Mouse (Mus musculus): ENCODE data around the gene Cmss1. TPM values are rescaled to one million over a fixed set of nuclear protein-coding genes. Genes with fewer than 3 reads are reported as not detected.

The Cmss1 gene
- total RNA-seq, 2 experiments from 2014 or later = 15.0 to 16.9 TPM

- no peak for DNase-seq (ENCODE audit: low spot score in 2 of 2)
These were observed 173.5 kb downstream of the Cmss1 start for GRCm38 (mm10) chr16:57433173-57433572.

DNA sequence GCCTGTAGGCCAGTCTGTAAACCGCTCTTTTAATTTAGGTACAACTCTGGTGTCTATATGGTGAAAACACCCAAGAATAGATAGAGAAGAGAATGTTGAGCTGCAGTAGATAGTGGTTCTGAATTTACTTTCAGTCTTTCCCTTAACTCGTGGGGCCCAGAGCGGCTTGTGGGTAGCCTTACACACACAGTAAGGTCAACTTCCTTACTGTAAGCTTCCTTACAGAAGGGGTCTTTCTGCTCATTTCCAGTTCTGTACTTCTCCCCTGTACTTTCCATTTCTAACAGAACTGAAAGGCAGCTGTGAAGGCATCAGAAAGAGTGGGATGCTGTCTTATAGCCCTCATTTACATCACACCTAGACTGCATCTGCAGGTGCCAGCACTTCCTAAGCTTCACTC lies 175.4 kb downstream of the Cmss1 start:
- DNase-seq (ENCODE audit: low spot score in 2 of 2) = no peak

DNA sequence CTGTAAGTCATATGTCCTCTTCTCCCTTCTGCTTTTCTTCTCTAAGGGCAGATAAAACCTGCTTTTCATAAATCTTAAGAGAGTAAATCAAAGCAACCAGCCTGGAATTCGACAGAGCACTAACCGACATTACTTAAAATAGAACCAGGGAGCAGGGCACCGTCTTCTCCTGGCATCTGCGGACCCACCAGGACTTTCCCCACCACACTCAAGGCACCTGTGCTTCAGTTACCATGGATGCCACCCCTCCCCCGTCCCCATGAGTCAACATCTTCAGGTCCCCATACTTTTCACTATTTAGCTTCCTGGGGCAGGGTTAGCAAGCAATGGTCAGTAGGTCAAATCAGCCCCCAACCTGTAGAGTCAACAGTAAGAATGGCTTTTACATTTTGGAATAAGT lies 177.7 kb downstream of the Cmss1 start:
- DNase-seq (ENCODE audit: low spot score in 2 of 2) = no peak

- DNase-seq (ENCODE audit: low spot score in 2 of 2) = peak in 1 of 2 experiments; percentile 35
These were observed 179.0 kb downstream of the Cmss1 start for GRCm38 (mm10) chr16:57427516-57428285.

GRCm38 (mm10) chr16:57426680-57427079 lies 180.0 kb downstream of the Cmss1 start:
- no peak for DNase-seq (ENCODE audit: low spot score in 2 of 2)

DNA sequence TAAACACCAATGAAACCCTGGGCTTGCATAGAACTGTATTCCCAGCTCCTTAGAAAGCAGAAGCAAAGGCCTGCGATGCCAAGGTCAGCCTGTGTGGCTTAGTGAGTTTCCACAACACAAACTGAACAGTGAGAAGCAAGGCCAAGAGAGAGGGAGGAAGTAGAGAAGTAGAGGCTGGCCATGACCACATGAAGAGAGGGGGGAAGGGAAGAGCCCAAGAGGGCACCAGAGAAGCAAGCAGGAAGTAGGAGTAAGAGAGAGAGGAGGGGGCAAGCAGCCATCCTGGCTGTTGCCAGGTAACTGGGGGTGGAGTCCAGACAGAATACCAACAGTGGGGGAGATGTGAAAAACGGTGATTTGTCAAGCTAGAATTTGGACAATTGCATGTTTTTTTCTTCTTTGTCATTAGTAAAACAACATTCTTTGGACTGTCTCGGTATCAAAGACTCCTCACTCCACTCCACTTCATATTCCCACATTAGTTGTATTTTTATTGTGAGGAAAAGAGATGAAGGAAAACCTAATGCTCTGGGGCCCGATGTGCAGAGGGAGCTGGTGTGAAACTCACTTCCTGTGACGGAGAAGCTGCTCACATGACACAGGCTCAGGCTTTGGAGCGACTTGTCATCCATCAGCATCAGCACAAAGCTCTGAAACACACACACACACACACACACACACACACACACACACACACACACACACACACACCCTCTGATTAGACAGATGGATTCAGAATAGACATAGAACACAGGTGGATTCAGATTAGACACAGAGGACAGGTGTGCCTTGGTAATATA lies 183.5 kb downstream of the Cmss1 start:
- no peak for DNase-seq (ENCODE audit: low spot score in 2 of 2)

DNA sequence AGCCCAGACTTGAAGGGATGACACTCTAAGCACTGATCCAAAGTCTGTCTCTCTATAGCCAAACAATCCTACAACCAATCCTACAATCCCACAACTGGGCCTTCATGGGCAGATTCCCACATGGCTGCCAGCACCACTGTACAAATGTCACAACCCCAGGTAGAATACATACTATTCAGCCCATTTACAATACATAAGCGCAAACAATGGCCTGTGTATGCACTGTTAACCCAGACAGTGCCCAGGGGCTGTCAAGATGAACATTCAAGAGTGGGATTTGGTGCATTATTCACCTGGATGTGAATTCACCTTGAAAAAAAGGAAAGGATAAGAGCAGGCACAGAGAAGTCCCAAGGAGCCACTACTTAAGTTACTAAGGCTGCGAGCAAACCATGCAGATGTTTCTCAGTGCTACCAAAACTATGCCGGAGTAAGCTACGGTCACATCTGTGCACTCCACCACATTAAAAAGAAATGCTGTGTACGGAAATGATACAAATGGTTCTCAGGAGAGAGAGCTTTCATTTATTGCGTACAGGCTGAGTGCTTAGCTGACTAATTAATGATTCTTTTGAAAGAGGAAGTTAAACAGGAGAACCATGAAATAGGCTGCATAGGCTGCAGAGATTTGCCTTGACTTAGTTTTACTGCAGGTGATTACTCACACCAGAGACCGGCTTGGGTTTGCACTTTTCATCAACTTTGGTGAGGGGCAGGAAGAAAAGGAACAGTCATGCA lies 184.8 kb downstream of the Cmss1 start:
- DNase-seq (ENCODE audit: low spot score in 2 of 2) = no peak

- no peak for DNase-seq (ENCODE audit: low spot score in 2 of 2)
These were observed 185.7 kb downstream of the Cmss1 start for GRCm38 (mm10) chr16:57420773-57421556.

DNA sequence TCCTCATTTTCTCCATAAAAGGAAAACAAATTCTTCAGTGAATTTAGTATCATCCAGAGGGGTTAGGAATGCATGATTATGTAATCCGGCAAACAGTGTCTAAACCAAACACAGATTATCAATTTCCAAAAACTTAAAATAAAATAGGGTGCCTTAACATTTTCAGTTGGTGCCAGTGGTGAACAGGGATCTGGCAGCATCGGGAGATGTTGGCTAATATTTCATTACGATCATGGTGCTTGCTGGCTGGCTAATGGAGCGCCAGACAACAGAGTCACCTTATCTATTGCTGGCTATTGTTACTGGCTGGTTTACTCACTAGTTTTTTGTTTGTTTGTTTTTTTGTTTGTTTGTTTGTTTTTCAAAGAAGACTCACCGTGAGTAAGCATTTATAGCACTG lies 186.8 kb downstream of the Cmss1 start:
- DNase-seq (ENCODE audit: low spot score in 2 of 2) = no peak

DNA sequence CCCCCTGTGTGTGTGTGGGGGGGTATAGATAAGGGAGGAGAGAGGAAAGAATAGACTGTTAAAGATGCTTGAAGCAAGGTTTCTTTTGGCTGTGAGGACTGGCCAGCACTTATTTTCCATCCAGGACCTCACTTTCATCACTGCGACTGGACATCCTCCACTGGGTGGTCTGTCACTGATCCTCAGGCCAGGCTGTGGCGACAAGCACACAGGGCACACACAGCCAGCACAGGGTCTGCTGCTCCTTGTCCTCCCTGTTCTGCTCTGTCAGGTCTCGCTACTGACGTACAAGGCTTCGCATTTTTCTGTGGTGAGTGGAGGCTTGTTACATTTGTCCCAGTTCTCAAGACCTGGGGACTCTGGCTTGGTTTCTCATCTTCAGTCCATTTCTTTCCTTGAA lies 187.3 kb downstream of the Cmss1 start:
- DNase-seq (ENCODE audit: low spot score in 2 of 2) = no peak

- DNase-seq (ENCODE audit: low spot score in 2 of 2) = no peak
These were observed 188.7 kb downstream of the Cmss1 start for GRCm38 (mm10) chr16:57417955-57418354.

DNA sequence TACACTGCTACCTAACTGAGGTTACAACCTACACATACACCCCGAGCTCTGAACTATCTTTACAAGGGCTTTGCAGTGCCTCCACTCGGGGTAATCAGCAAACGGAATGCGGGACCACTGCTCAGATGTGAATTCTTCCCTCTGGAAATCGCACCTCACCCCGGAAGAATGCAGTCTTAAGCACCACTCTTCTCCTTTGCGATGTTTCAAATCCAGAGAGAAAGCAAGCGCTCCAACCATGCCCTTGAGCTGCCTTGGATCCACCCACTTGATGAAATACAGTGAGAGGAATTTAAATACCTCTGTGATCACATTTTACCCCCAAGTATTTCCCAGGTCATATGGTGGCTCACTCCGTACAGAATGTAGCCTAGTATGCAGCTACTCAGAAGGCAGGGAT lies 189.6 kb downstream of the Cmss1 start:
- DNase-seq (ENCODE audit: low spot score in 2 of 2) = no peak

GRCm38 (mm10) chr16:57416049-57416448 lies 190.6 kb downstream of the Cmss1 start:
- DNase-seq (ENCODE audit: low spot score in 2 of 2) = no peak

DNA sequence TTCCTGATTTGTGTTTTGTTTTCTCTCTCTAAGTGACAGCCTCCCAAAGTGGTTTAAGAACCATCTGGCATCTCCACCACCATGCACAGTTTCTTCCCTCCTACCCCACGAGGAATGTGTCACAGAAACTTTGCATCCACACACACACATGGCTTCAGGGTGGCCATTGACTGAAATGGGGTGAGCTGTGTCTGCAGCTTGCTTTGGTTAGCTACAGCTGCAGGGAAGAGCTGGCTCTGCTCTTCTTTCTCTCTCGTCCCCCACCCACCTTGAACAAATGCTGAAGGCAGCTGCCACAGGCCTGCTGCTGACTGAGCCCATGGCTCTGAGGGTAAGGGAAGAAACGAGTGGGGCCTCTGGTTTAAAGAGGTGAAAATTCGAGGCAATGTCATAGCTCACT lies 193.9 kb downstream of the Cmss1 start:
- no peak for DNase-seq (ENCODE audit: low spot score in 2 of 2)

DNA sequence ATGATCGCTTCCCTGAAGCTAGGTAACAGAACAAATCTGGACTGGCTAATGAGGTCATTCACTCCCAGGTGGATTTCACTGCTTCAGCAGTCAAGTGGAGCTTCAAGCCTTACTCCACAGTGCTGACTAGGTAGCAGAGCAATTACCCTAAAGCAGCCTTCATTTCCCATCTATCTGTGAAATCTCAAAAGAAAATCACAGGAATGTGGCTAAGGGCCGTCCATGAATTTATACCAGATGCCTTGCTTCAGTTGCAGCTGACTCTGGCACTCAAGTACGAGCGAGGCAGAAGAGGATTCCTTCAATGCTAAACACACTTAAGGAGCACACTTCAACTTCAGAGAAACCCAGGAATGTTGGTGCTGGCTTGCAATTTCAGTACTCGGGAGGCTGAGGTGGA lies 202.8 kb downstream of the Cmss1 start:
- DNase-seq (ENCODE audit: low spot score in 2 of 2) = no peak

DNA sequence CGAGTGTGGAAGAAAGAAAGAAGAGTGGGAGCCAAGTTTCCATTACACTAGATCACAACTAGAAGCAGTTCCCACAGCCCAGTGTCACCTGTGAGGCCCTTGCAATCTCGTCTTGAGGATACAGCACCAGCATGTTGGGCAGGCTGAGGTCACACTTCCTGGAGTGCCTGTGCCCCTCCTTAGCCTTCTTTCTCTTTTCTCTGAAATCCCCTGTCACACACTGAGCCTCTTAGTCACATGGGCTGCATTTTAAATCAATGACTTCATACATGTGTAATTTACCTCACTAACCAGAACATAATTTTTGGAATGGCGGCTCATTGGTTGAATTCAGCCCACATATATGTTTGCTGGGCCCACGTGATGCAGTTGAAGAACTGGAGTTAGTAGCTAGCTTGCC lies 203.8 kb downstream of the Cmss1 start:
- no peak for DNase-seq (ENCODE audit: low spot score in 2 of 2)

DNA sequence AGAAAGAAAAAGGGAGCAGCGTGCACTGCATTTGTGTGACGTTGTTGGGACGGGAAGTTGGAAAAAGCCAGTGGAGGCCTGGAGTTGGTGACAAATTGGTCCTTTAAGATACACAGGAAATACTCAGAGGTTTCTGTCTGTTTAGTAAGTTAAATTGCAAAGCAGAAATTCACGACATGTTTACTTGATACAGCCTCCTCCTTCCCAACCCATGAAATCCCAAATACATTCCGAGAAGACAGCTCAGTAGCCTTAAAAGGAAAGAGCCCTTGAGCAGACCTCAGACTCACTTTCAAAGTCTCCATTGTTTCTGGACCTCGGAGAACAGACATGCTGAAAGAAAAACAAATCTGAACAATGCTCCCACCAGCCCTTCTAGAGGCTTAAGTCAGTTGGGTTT lies 205.0 kb downstream of the Cmss1 start:
- DNase-seq (ENCODE audit: low spot score in 2 of 2) = no peak

DNA sequence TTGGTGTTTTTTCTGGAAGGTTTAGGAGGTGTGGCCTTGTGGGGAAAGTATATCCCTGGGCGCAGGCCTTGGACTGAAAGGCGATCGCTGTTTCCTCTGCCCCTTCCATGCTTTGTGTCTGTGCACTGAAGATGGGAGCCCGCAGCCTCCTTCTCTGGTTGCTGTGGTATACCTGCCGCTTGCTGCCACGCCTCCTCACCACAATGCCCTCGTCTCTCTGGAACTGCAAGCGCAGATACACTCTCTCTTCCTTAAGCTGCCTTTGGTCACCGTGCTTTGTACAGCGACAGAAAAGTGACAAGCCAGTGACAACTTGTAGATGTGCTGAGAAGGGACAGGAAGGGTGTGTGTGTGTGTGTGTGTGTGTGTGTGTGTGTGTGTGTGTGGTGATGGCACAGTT lies 207.1 kb downstream of the Cmss1 start:
- DNase-seq (ENCODE audit: low spot score in 2 of 2) = no peak

DNA sequence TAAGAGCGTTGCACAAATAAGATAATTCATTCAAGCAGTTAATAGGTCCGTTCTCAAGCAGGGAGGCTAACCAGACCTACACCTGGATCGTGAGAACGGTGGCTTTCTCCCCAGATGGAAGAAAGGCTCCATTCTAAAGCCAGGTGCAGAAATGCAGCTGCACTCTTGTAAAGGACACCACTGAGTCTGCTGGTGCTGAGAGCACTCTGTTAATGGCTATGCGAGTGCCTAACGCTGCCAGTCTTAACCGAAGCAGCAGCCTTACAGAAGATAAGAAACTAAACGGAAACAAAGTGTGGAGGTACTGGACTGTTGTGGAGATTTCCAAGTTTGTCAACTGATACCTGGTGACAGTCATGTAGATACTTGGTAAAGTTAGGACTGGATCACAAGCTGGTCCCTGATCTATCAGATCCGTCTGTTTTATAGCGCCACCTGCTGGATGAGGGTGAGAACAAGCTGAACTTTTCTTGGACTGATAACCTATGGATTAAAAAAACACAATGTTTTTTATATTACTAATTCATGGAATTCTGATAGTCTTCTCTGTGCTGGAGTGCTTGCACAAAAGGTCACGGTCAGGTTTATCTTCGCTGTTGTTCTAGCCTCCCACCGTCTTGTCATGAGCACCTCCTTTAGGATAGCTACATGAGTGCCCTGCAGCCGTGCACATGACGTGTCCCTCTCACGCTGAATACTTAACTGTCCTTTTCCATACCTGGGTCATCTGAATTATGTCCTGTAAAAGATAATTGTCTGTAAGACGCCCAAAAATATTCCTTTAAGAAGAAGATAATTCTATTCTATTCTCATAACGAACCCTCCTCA lies 208.1 kb downstream of the Cmss1 start:
- peak; percentile 71 to 72 for DNase-seq (ENCODE audit: low spot score in 2 of 2)

DNA sequence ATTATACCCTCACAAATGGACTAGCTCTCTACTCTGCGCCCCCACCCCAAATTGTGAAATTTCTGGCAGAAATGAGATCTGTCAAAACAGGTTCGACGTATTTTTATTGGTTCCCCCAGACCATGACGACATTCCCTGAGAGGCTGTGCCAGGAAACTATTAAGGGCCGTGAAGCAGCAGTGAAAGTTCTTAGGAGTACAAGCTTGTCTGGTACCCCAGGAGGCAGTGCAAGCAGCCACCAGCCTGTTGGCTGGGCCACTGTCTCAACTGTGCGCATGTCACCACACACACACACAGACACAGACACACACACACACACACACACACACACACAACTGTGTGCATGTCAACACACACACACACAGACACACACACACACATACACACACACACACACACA lies 208.8 kb downstream of the Cmss1 start:
- no peak for DNase-seq (ENCODE audit: low spot score in 2 of 2)
